Mouse (Mus musculus) midbrain, embryonic 10.5 days (tissue): Measurements from ENCODE around the gene 1500011B03Rik. TPM values are rescaled to one million over a fixed set of nuclear protein-coding genes. Genes with fewer than 3 reads are reported as not detected.

ENCODE experiments used
- DNase-seq: peaks from one replicate; pipeline ENCODE4 v3.0.0-alpha.2; 2017; ENCODE audit warnings: low spot score
- H3K27ac ChIP-seq: fragments of 300-500 bp; sonication (generic); replicated peaks from 2 replicates; pipeline ENCODE4 v1.5.1; 2016; ENCODE audit warnings: mild to moderate bottlenecking
- H3K27me3 ChIP-seq: fragments of 300-500 bp; sonication (generic); 2 replicates; pipeline ENCODE4 v1.6.1; 2016; ENCODE audit warnings: low read depth, mild to moderate bottlenecking; ENCODE audit not compliant: poor library complexity, severe bottlenecking
- H3K36me3 ChIP-seq: fragments of 300-500 bp; sonication (generic); 2 replicates; pipeline ENCODE4 v1.6.1; 2016; ENCODE audit warnings: mild to moderate bottlenecking, moderate library complexity
- H3K4me1 ChIP-seq: fragments of 300-500 bp; sonication (generic); 2 replicates; pipeline ENCODE4 v1.6.1; 2016
- H3K4me3 ChIP-seq: fragments of 300-500 bp; sonication (generic); 2 replicates; pipeline ENCODE4 v1.5.1; 2016; ENCODE audit warnings: mild to moderate bottlenecking, moderate library complexity
- H3K9me3 ChIP-seq: fragments of 300-500 bp; sonication (generic); replicated peaks from 2 replicates; pipeline ENCODE4 v1.6.1; 2016; ENCODE audit warnings: mild to moderate bottlenecking
- WGBS: fragments of 180-500 bp; shearing (Covaris S2); methylation state at CpG from one replicate; pipeline ENCODE4 v1.1.7; 2016; 5-methylcytosine and 5-hydroxymethylcytosine counted together
- polyA plus RNA-seq: library from polyadenylated mRNA; unstranded; fragments of >200 nt; fragmentation: Nextera tagmentation; extraction: Ambion mirVana; gene quantifications from 2 replicates; pipeline ENCODE4 v1.2.1, GENCODE M21; 2016

The 1500011B03Rik gene
- polyA plus RNA-seq, 1 experiment from 2014 or later = 133 TPM

- H3K36me3 ChIP-seq = peaks cover 98% of the 10 kb centered on the region
- DNase-seq = no peak
- no peak overlapping the region for H3K27ac ChIP-seq
- H3K27me3 ChIP-seq = no peaks in the 10 kb centered on the region
- peaks cover 22% of the 10 kb centered on the region for H3K4me1 ChIP-seq
- no peaks in the 10 kb centered on the region for H3K9me3 ChIP-seq
- WGBS = 54% methylated on average over 9 of the region's 9 CpGs
- no peak overlapping the region for H3K4me3 ChIP-seq
These were observed 16.2 kb downstream of the 1500011B03Rik start for GRCm38 (mm10) chr5:114807063-114807462.

GRCm38 (mm10) chr5:114806636-114807035 lies 16.6 kb downstream of the 1500011B03Rik start:
- no peak for DNase-seq
- WGBS = 85% methylated on average over 8 of the region's 8 CpGs
- Histone ChIP-seq H3K9me3 (no peaks in the 10 kb centered on the region), H3K4me3 (no peak overlapping the region), H3K4me1 (peaks cover 20% of the 10 kb centered on the region), H3K36me3 (peaks cover 99% of the 10 kb centered on the region), H3K27ac (no peak overlapping the region), H3K27me3 (no peaks in the 10 kb centered on the region)

- no peaks in the 10 kb centered on the region for H3K9me3 ChIP-seq
- DNase-seq = no peak
- no peak overlapping the region for H3K27ac ChIP-seq
- H3K36me3 ChIP-seq = peaks cover 97% of the 10 kb centered on the region
- H3K4me3 ChIP-seq = no peak overlapping the region
- peaks cover 20% of the 10 kb centered on the region for H3K4me1 ChIP-seq
- H3K27me3 ChIP-seq = no peaks in the 10 kb centered on the region
- WGBS = 87% methylated on average over 15 of the region's 15 CpGs
These were observed 17.6 kb downstream of the 1500011B03Rik start for GRCm38 (mm10) chr5:114805436-114806350.

GRCm38 (mm10) chr5:114804958-114805357 lies 18.3 kb downstream of the 1500011B03Rik start:
- Histone ChIP-seq H3K27me3 (no peaks in the 10 kb centered on the region), H3K36me3 (peaks cover 98% of the 10 kb centered on the region), H3K4me3 (no peak overlapping the region), H3K9me3 (no peaks in the 10 kb centered on the region), H3K4me1 (peaks cover 20% of the 10 kb centered on the region), H3K27ac (no peak overlapping the region)
- peak; percentile 39 for DNase-seq
- 28% methylated on average over 3 of the region's 3 CpGs for WGBS

GRCm38 (mm10) chr5:114804335-114804734 lies 18.9 kb downstream of the 1500011B03Rik start:
- Histone ChIP-seq H3K36me3 (peaks cover 98% of the 10 kb centered on the region), H3K27me3 (no peaks in the 10 kb centered on the region), H3K4me1 (peaks cover 15% of the 10 kb centered on the region), H3K9me3 (no peaks in the 10 kb centered on the region), H3K4me3 (no peak overlapping the region), H3K27ac (0 out of 2 replicates have a peak overlapping the region, but pooled peaks have one; percentile 9)
- WGBS = 76% methylated on average over 13 of the region's 13 CpGs
- no peak for DNase-seq

- WGBS = 91% methylated on average over 13 of the region's 13 CpGs
- Histone ChIP-seq H3K9me3 (no peaks in the 10 kb centered on the region), H3K27me3 (no peaks in the 10 kb centered on the region), H3K4me3 (no peak overlapping the region), H3K36me3 (peaks cover 98% of the 10 kb centered on the region), H3K27ac (no peak overlapping the region), H3K4me1 (peaks cover 11% of the 10 kb centered on the region)
- DNase-seq = no peak
These were observed 20.0 kb downstream of the 1500011B03Rik start for GRCm38 (mm10) chr5:114803231-114803630.

GRCm38 (mm10) chr5:114801841-114802240 lies 21.4 kb downstream of the 1500011B03Rik start:
- Histone ChIP-seq H3K27ac (0 out of 2 replicates have a peak overlapping the region, but pooled peaks have one; percentile 4), H3K4me3 (no peak overlapping the region), H3K27me3 (peaks cover 7% of the 10 kb centered on the region; the same call in 1 of the 2 replicates), H3K4me1 (peaks cover 16% of the 10 kb centered on the region), H3K36me3 (peaks cover 91% of the 10 kb centered on the region), H3K9me3 (no peaks in the 10 kb centered on the region)
- no peak for DNase-seq
- 82% methylated on average over 6 of the region's 6 CpGs for WGBS

- no peak for DNase-seq
- no peak overlapping the region for H3K4me3 ChIP-seq
- 24% methylated on average over 8 of the region's 8 CpGs for WGBS
- peaks cover 83% of the 10 kb centered on the region for H3K36me3 ChIP-seq
- H3K9me3 ChIP-seq = no peaks in the 10 kb centered on the region
- H3K27ac ChIP-seq = no peak overlapping the region
- peaks cover 7% of the 10 kb centered on the region; the same call in 1 of the 2 replicates for H3K27me3 ChIP-seq
- H3K4me1 ChIP-seq = peaks cover 24% of the 10 kb centered on the region
These were observed 22.2 kb downstream of the 1500011B03Rik start for GRCm38 (mm10) chr5:114801049-114801448.

- Histone ChIP-seq H3K36me3 (peaks cover 71% of the 10 kb centered on the region), H3K4me1 (peaks cover 33% of the 10 kb centered on the region), H3K27me3 (peaks cover 7% of the 10 kb centered on the region; the same call in 1 of the 2 replicates), H3K4me3 (no peak overlapping the region), H3K9me3 (no peaks in the 10 kb centered on the region), H3K27ac (no peak overlapping the region)
- 92% methylated on average over 11 of the region's 11 CpGs for WGBS
- no peak for DNase-seq
These were observed 23.4 kb downstream of the 1500011B03Rik start for GRCm38 (mm10) chr5:114799848-114800247.

- H3K4me1 ChIP-seq = peaks cover 47% of the 10 kb centered on the region
- WGBS = 88% methylated on average over 8 of the region's 8 CpGs
- H3K27me3 ChIP-seq = peaks cover 7% of the 10 kb centered on the region; the same call in 1 of the 2 replicates
- no peaks in the 10 kb centered on the region for H3K9me3 ChIP-seq
- peaks cover 65% of the 10 kb centered on the region for H3K36me3 ChIP-seq
- no peak overlapping the region for H3K27ac ChIP-seq
- no peak for DNase-seq
- peak overlapping the region; percentile 55; the same call in 1 of the 2 replicates for H3K4me3 ChIP-seq
These were observed 26.0 kb downstream of the 1500011B03Rik start for GRCm38 (mm10) chr5:114797253-114797652.

- no peaks in the 10 kb centered on the region for H3K9me3 ChIP-seq
- peaks cover 47% of the 10 kb centered on the region for H3K4me1 ChIP-seq
- DNase-seq = peak; percentile 47
- 4% methylated on average over 40 of the region's 40 CpGs for WGBS
- peak overlapping the region; percentile 76 for H3K27ac ChIP-seq
- peaks cover 7% of the 10 kb centered on the region; the same call in 1 of the 2 replicates for H3K27me3 ChIP-seq
- H3K4me3 ChIP-seq = peak overlapping the region; percentile 55
- H3K36me3 ChIP-seq = peaks cover 65% of the 10 kb centered on the region
These were observed 26.8 kb downstream of the 1500011B03Rik start for GRCm38 (mm10) chr5:114796299-114797012.

- H3K4me3 ChIP-seq = no peak overlapping the region
- H3K36me3 ChIP-seq = peaks cover 66% of the 10 kb centered on the region
These were observed 27.6 kb downstream of the 1500011B03Rik start for GRCm38 (mm10) chr5:114795653-114796052.

More at GRCm38 (mm10) chr5:114795653-114796052, 27.6 kb downstream of the 1500011B03Rik start:
- DNase-seq = no peak
- 0 out of 2 replicates have a peak overlapping the region, but pooled peaks have one; percentile 76 for H3K27ac ChIP-seq
- peaks cover 7% of the 10 kb centered on the region; the same call in 1 of the 2 replicates for H3K27me3 ChIP-seq
- 61% methylated on average over 9 of the region's 9 CpGs for WGBS
- no peaks in the 10 kb centered on the region for H3K9me3 ChIP-seq
- peaks cover 41% of the 10 kb centered on the region for H3K4me1 ChIP-seq
